Mouse (Mus musculus) lung, postnatal 0 days (tissue): ENCODE measurements around the gene Gm45837.

ENCODE experiments used
- CTCF ChIP-seq: IDR thresholded peaks from 2 replicates; pipeline ENCODE4 v1.5.1; 2016; ENCODE audit warnings: antibody characterized with exemption, mild to moderate bottlenecking
- EP300 ChIP-seq: IDR thresholded peaks from 2 replicates; pipeline ENCODE4 v1.6.1; 2016; ENCODE audit warnings: antibody characterized with exemption, mild to moderate bottlenecking, control low read depth

GRCm38 (mm10) chr7:101535517-101535916, 124.8 kb downstream of the Gm45837 start:
- TF ChIP-seq CTCF (no peak), EP300 (no peak)
